Mouse (Mus musculus) ES-E14 (cell line): ENCODE data around the gene A730015C16Rik.

Experiments used
- CHD2 ChIP-seq: IDR thresholded peaks from 2 replicates; pipeline ENCODE4 v1.6.1; 2014; ENCODE audit warnings: mild to moderate bottlenecking, low read depth, low read length, inconsistent platforms
- HCFC1 ChIP-seq: IDR thresholded peaks from 2 replicates; pipeline ENCODE4 v1.6.1; 2012; ENCODE audit warnings: low read length, inconsistent platforms, borderline replicate concordance; ENCODE audit not compliant: insufficient read depth
- MAFK ChIP-seq: IDR thresholded peaks from 2 replicates; pipeline ENCODE4 v1.6.1; 2014; ENCODE audit warnings: mild to moderate bottlenecking, low read depth, low read length, inconsistent platforms; ENCODE audit not compliant: insufficient read depth
- ZNF384 ChIP-seq: IDR thresholded peaks from 2 replicates; pipeline ENCODE4 v1.6.1; 2012; ENCODE audit warnings: low read depth, low read length, inconsistent platforms

GRCm38 (mm10) chr4:108890876-108891275 lies 42.5 kb upstream of the A730015C16Rik start:
- TF ChIP-seq CHD2 (no peak), ZNF384 (no peak), MAFK (no peak), HCFC1 (no peak)
